Mouse (Mus musculus) limb, embryonic 14.5 days (tissue): ENCODE measurements at regions not wholly inside any gene's neighbourhood (a gene's known extent, or its start where the extent isn't known, plus 50 kb on each side); places are given as distances from the start of the nearest gene placed in this dataset.

Experiments used
- ATAC-seq: fragments of 200-750 bp; cut with Nextera tagmentation; 2 replicates; pipeline ENCODE4 v1.8.0; 2017; ENCODE audit warnings: low read depth, moderate number of reproducible peaks, moderate TSS enrichment; ENCODE audit not compliant: low FRiP score
- DNase-seq: peaks from one replicate; pipeline ENCODE4 v3.0.0-alpha.2; 2015; ENCODE audit warnings: low spot score
- H3K27ac ChIP-seq: fragments of 300-500 bp; sonication (generic); replicated peaks from 2 replicates; pipeline ENCODE4 v1.5.1; 2014; ENCODE audit warnings: low read depth, mild to moderate bottlenecking, low read length, moderate library complexity, mixed read lengths
- H3K27me3 ChIP-seq: fragments of 300-500 bp; sonication (generic); 2 replicates; pipeline ENCODE4 v1.6.1; 2014; ENCODE audit warnings: low read length, mixed read lengths; ENCODE audit not compliant: control insufficient read depth, insufficient read depth
- H3K36me3 ChIP-seq: fragments of 300-500 bp; sonication (generic); 2 replicates; pipeline ENCODE4 v1.6.1; 2014; ENCODE audit warnings: mild to moderate bottlenecking, low read length, moderate library complexity, mixed read lengths; ENCODE audit not compliant: control insufficient read depth, insufficient read depth
- H3K4me1 ChIP-seq: fragments of 300-500 bp; sonication (generic); 2 replicates; pipeline ENCODE4 v1.6.1; 2014; ENCODE audit warnings: antibody characterized with exemption, low read length, mixed read lengths; ENCODE audit not compliant: control insufficient read depth, insufficient read depth
- H3K4me2 ChIP-seq: fragments of 300-500 bp; sonication (generic); replicated peaks from 2 replicates; pipeline ENCODE4 v1.6.1; 2014; ENCODE audit warnings: low read depth, mild to moderate bottlenecking, low read length, moderate library complexity; ENCODE audit not compliant: severe bottlenecking
- H3K4me3 ChIP-seq: fragments of 300-500 bp; sonication (generic); replicated peaks from 2 replicates; pipeline ENCODE4 v1.5.1; 2014; ENCODE audit warnings: low read length
- H3K9ac ChIP-seq: fragments of 300-500 bp; sonication (generic); 2 replicates; pipeline ENCODE4 v1.6.1; 2014; ENCODE audit warnings: mild to moderate bottlenecking, low read depth, low read length, moderate library complexity; ENCODE audit not compliant: severe bottlenecking
- H3K9me3 ChIP-seq: fragments of 300-500 bp; sonication (generic); 2 replicates; pipeline ENCODE4 v1.6.1; 2016; ENCODE audit warnings: low read length; ENCODE audit not compliant: control insufficient read depth
- POLR2A ChIP-seq: fragments of 200-500 bp; IDR thresholded peaks from 2 replicates; pipeline ENCODE4 v1.8.0; 2012; ENCODE audit warnings: inconsistent platforms, mild to moderate bottlenecking, moderate library complexity, borderline replicate concordance; ENCODE audit not compliant: insufficient read depth, insufficient read length; ENCODE audit errors: extremely low read depth
- WGBS: fragments of 180-500 bp; shearing (Covaris S2); extraction: QIAGEN DNeasy Blood & Tissue Kit; methylation state at CpG from one replicate; pipeline ENCODE4 v1.1.7; 2014; 5-methylcytosine and 5-hydroxymethylcytosine counted together

DNA sequence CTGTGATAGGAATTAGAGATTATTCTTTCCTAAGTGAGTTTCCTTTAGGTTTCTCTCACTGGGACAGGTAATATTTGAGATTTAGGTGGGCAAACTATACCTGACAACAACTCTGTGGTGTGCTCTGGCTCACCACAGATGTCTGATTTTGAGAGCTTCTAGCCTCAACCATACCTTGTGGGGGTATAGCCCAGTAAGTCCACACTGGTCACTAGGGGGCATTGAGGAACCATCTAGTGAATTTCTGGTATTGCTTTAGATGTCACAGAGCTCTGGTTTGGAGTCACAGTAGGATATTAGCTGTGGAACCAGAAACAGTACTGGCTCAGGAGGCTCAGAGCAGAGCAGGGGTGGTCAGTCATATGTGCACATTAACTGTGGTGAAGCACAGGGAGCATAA is 91.5 kb upstream of the 2210010C04Rik start:
- no peak overlapping the region for H3K4me2 ChIP-seq
- H3K9me3 ChIP-seq, result no peaks in the 10 kb centered on the region
- no peaks in the 10 kb centered on the region for H3K27me3 ChIP-seq
- ATAC-seq (no peak), DNase-seq (no peak)
- H3K9ac ChIP-seq, result no peak overlapping the region
- TF ChIP-seq POLR2A, result no peak
- no peak overlapping the region for H3K4me3 ChIP-seq
- no peaks in the 10 kb centered on the region for H3K4me1 ChIP-seq
- H3K36me3 ChIP-seq, result no peaks in the 10 kb centered on the region
- no peak overlapping the region for H3K27ac ChIP-seq

GRCm38 (mm10) chr6:41121641-41122040 is 86.3 kb upstream of the 2210010C04Rik start:
- H3K4me1 ChIP-seq, result no peaks in the 10 kb centered on the region
- no peak overlapping the region for H3K4me2 ChIP-seq
- H3K27me3 ChIP-seq, result no peaks in the 10 kb centered on the region
- no peak for DNase-seq
- no peak overlapping the region for H3K4me3 ChIP-seq
- H3K9me3 ChIP-seq, result no peaks in the 10 kb centered on the region
- TF ChIP-seq POLR2A, result no peak
- no peak overlapping the region for H3K9ac ChIP-seq
- H3K27ac ChIP-seq, result no peak overlapping the region
- H3K36me3 ChIP-seq, result no peaks in the 10 kb centered on the region
- no peak for ATAC-seq
- WGBS, result 91% methylated on average over 3 of the region's 3 CpGs

DNA sequence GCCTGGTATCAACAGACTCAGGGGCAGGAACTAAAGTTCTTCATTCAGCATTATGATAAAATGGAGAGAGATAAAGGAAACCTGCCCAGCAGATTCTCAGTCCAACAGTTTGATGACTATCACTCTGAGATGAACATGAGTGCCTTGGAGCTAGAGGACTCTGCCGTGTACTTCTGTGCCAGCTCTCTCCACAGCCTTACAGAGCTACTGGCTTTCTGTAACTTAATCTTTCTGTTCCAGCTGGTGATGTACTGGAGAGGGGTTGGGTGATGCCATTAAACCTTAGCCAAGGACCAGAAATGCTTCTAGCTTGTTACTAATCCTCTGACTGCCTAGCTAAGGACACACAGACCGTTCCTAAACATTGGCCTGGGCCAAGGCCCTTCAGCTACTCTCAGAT is 83.9 kb upstream of the 2210010C04Rik start:
- TF ChIP-seq POLR2A, result no peak
- Histone ChIP-seq H3K9ac (no peak overlapping the region), H3K27ac (no peak overlapping the region), H3K4me2 (no peak overlapping the region), H3K9me3 (no peaks in the 10 kb centered on the region), H3K27me3 (no peaks in the 10 kb centered on the region), H3K36me3 (no peaks in the 10 kb centered on the region), H3K4me1 (no peaks in the 10 kb centered on the region), H3K4me3 (no peak overlapping the region)
- 60% methylated on average over 2 of the region's 2 CpGs for WGBS
- no peak for DNase-seq
- no peak for ATAC-seq

GRCm38 (mm10) chr6:41118201-41118976 is 83.1 kb upstream of the 2210010C04Rik start:
- no peaks in the 10 kb centered on the region for H3K27me3 ChIP-seq
- no peak overlapping the region for H3K9ac ChIP-seq
- DNase-seq (peak; percentile 8), ATAC-seq (no peak)
- no peaks in the 10 kb centered on the region for H3K36me3 ChIP-seq
- no peak overlapping the region for H3K27ac ChIP-seq
- H3K4me3 ChIP-seq, result no peak overlapping the region
- 17% methylated on average over 7 of the region's 7 CpGs for WGBS
- H3K9me3 ChIP-seq, result no peaks in the 10 kb centered on the region
- no peaks in the 10 kb centered on the region for H3K4me1 ChIP-seq
- no peak overlapping the region for H3K4me2 ChIP-seq
- TF ChIP-seq POLR2A, result no peak

GRCm38 (mm10) chr6:41113943-41114342 is 78.6 kb upstream of the 2210010C04Rik start:
- Histone ChIP-seq H3K36me3 (no peaks in the 10 kb centered on the region), H3K4me3 (no peak overlapping the region), H3K27me3 (no peaks in the 10 kb centered on the region), H3K9me3 (no peaks in the 10 kb centered on the region), H3K9ac (no peak overlapping the region), H3K4me2 (no peak overlapping the region), H3K27ac (no peak overlapping the region), H3K4me1 (no peaks in the 10 kb centered on the region)
- no peak for TF ChIP-seq POLR2A
- WGBS, result 43% methylated on average over 1 of the region's 1 CpGs
- ATAC-seq (no peak), DNase-seq (no peak)
